Comparison of ENCODE assay signal across 15 mouse cellular contexts in genomic region chr2:54318559-54318958, GRCm38 (mm10).
DNase-seq lines count a peak whose midpoint lies in the region; ATAC-seq and TF ChIP-seq lines count a peak whose summit lies in the region.
"Had no signal": no experiment of that assay in that cellular context is flagged by ENCODE, and none has a peak within 500 bp of the region (broad histone marks: within the 10 kb centered on the region; RNA-seq: fewer than 3 reads in every experiment).

No protein-coding gene starts in this region.

- no peaks in the 10 kb centered on the region for H3K27me3 ChIP-seq in kidney, embryonic 16.5 days (ENCODE audit: insufficient read depth, low read length)
- H3K27me3 ChIP-seq in hindbrain, embryonic 14.5 days (ENCODE audit: control insufficient read depth, insufficient read depth, low read length): no peaks in the 10 kb centered on the region
- H3K27me3 ChIP-seq: liver, embryonic 13.5 days; stomach, embryonic 15.5 days had no signal

- no peak for TF ChIP-seq POLR2A in brain, embryonic 14.5 days (IDR thresholded peaks at IDR 0.05; ENCODE audit: borderline replicate concordance, extremely low read depth, insufficient read depth, insufficient read length, poor library complexity, severe bottlenecking)

- H3K36me3 ChIP-seq in kidney, embryonic 16.5 days (ENCODE audit: insufficient read depth, low read length): no peaks in the 10 kb centered on the region
- H3K36me3 ChIP-seq in hindbrain, embryonic 14.5 days (replicated peaks; ENCODE audit: control insufficient read depth, insufficient read depth): no peaks in the 10 kb centered on the region
- H3K36me3 ChIP-seq: G1E; liver, embryonic 13.5 days; stomach, embryonic 15.5 days had no signal

- H3K9ac ChIP-seq in kidney, embryonic 16.5 days (replicated peaks; ENCODE audit: low read length): no peak overlapping the region
- no peak overlapping the region for H3K9ac ChIP-seq in hindbrain, embryonic 14.5 days
- H3K9ac ChIP-seq: liver, embryonic 13.5 days; stomach, embryonic 15.5 days had no signal

- H3K27ac ChIP-seq in kidney, embryonic 16.5 days (ENCODE audit: low read length): no peak overlapping the region
- no peak overlapping the region for H3K27ac ChIP-seq in hindbrain, embryonic 14.5 days
- H3K27ac ChIP-seq in gastrocnemius, adult 2 months: no peak overlapping the region
- H3K27ac ChIP-seq: liver, embryonic 13.5 days; stomach, embryonic 15.5 days had no signal

- H3K4me2 ChIP-seq in kidney, embryonic 16.5 days (replicated peaks; ENCODE audit: low read depth, low read length): no peak overlapping the region
- no peak overlapping the region for H3K4me2 ChIP-seq in hindbrain, embryonic 14.5 days (replicated peaks)
- H3K4me2 ChIP-seq: liver, embryonic 13.5 days; stomach, embryonic 15.5 days had no signal

- no peaks in the 10 kb centered on the region for H3K9me3 ChIP-seq in kidney, embryonic 16.5 days (ENCODE audit: low read length)
- H3K9me3 ChIP-seq in hindbrain, embryonic 14.5 days (ENCODE audit: control insufficient read depth, low read length): no peaks in the 10 kb centered on the region
- H3K9me3 ChIP-seq: G1E; liver, embryonic 13.5 days; stomach, embryonic 15.5 days had no signal

- TF ChIP-seq CTCF in brain, embryonic 14.5 days (IDR thresholded peaks at IDR 0.05; ENCODE audit: borderline replicate concordance, extremely low read depth, insufficient read depth, insufficient read length): no peak
- no peak for TF ChIP-seq CTCF in gastrocnemius, adult 2 months (IDR thresholded peaks at IDR 0.05)

- H3K4me1 ChIP-seq in kidney, embryonic 16.5 days (ENCODE audit: insufficient read depth, low read length): no peaks in the 10 kb centered on the region
- no peaks in the 10 kb centered on the region for H3K4me1 ChIP-seq in hindbrain, embryonic 14.5 days (replicated peaks; ENCODE audit: control insufficient read depth, insufficient read depth, low read length)
- H3K4me1 ChIP-seq: liver, embryonic 13.5 days; stomach, embryonic 15.5 days had no signal

- 21% methylated on average over 3 of the region's 3 CpGs for WGBS in kidney, embryonic 16.5 days
- WGBS in hindbrain, embryonic 14.5 days: 63% methylated on average over 3 of the region's 3 CpGs

- DNase-seq in kidney, adult 8-10 months: no peak
- DNase-seq in brain, embryonic 14.5 days (ENCODE audit: low read depth): peak; percentile 36
- peak; percentile 1 for DNase-seq in embryo, embryonic 9.5 days (ENCODE audit: extremely low spot score)
- DNase-seq in hindbrain, embryonic 14.5 days (ENCODE audit: low spot score): no peak
- DNase-seq in cerebellum, postnatal 4 days (ENCODE audit: low spot score in 2 of 2): no peak
- no peak for DNase-seq in gastrocnemius, adult 2 months
- no peak for DNase-seq in gastrocnemius, postnatal 4 days (ENCODE audit: low spot score in 2 of 2)
- DNase-seq: cerebellum, adult 11-12 months; heart, adult 18-20 months; kidney, postnatal 14 days; liver, embryonic 13.5 days had no signal

- H3K4me3 ChIP-seq in kidney, embryonic 16.5 days (ENCODE audit: low read length): no peak overlapping the region
- H3K4me3 ChIP-seq in hindbrain, embryonic 14.5 days (replicated peaks; ENCODE audit: low read length): no peak overlapping the region
- H3K4me3 ChIP-seq in gastrocnemius, adult 2 months: no peak overlapping the region
- H3K4me3 ChIP-seq: liver, embryonic 13.5 days; stomach, embryonic 15.5 days had no signal

- intact Hi-C loops in gastrocnemius, adult 2 months (cut with DNase I): no loop called here

- peak; percentile 94 for ATAC-seq in kidney, embryonic 16.5 days (ENCODE audit: low FRiP score, low TSS enrichment)
- ATAC-seq in hindbrain, embryonic 14.5 days (ENCODE audit: low FRiP score): peak; percentile 57; the same call in 1 of the 2 replicates
- ATAC-seq: inflammation-experienced regulatory T-cells, adult 6 months had no signal

Comparison
In these comparisons a context has a peak if more than half of its experiments do, and no peak if none do; other contexts are left out.
1. DNase-seq: peak in brain, embryonic 14.5 days (single experiment) and embryo, embryonic 9.5 days (single experiment); none in kidney, adult 8-10 months (0 of 2), hindbrain, embryonic 14.5 days (single experiment), cerebellum, postnatal 4 days (0 of 2), gastrocnemius, adult 2 months (single experiment) and gastrocnemius, postnatal 4 days (0 of 2).